Mouse (Mus musculus): Measurements from ENCODE around the gene Gm21820. TPM values are rescaled to one million over a fixed set of nuclear protein-coding genes. Genes with fewer than 3 reads are reported as not detected.
"Not testable (repeated sequence)": the region's sequence is repeated elsewhere in the genome, so short reads cannot be mapped to it uniquely, and the experiment has no call there.

Gene Gm21820
- total RNA-seq (2021): not detected in 2 replicates
- long read RNA-seq, experiment 1: 0 reads
- long read RNA-seq, experiment 2: 0 reads

GRCm38 (mm10) chrY:5249341-5249740, at the start of gene Gm21820:
Gene Gm21820, minus strand, starts transcription at chrY:5249441.
- not testable (repeated sequence) for DNase-seq

Other genes with a start within 250 kb of the Gm21820 start
- gene Gm20918, start 205.5 kb downstream of the Gm21820 start, total RNA-seq (2021): not detected in 2 replicates

Measured in adrenal gland, postnatal 14 days (tissue).